ENCODE assay signal across 38 mouse cellular contexts in genomic region chr6:48591871-48592270, GRCm38 (mm10). TPM values are rescaled to one million over a fixed set of nuclear protein-coding genes. Genes with fewer than 3 reads are reported as not detected.
"Had no signal": no experiment of that assay in that cellular context is flagged by ENCODE, and none has a peak within 500 bp of the region (broad histone marks: within the 10 kb centered on the region; RNA-seq: fewer than 3 reads in every experiment).

No protein-coding gene starts in this region.

- H3K9ac ChIP-seq: forebrain, embryonic 15.5 days; forebrain, postnatal 0 days; heart, embryonic 13.5 days; heart, embryonic 15.5 days; hindbrain, embryonic 13.5 days; hindbrain, embryonic 15.5 days; kidney, embryonic 15.5 days; limb, embryonic 13.5 days had no signal

- H3K4me2 ChIP-seq: forebrain, embryonic 15.5 days; heart, embryonic 11.5 days; heart, embryonic 13.5 days; heart, embryonic 15.5 days; hindbrain, embryonic 13.5 days; hindbrain, embryonic 15.5 days; kidney, embryonic 15.5 days; limb, embryonic 13.5 days had no signal

- H3K27me3 ChIP-seq: forebrain, embryonic 15.5 days; heart, embryonic 13.5 days; heart, embryonic 15.5 days; hindbrain, embryonic 13.5 days; hindbrain, embryonic 15.5 days; kidney, embryonic 15.5 days; limb, embryonic 13.5 days had no signal

- DNase-seq: forebrain, postnatal 0 days; gastrocnemius, postnatal 14 days; gastrocnemius, postnatal 36 days; heart, adult 11 months; heart, adult 2 months; heart, postnatal 14 days; heart, postnatal 36 days; kidney, adult 11 months; layer of hippocampus, adult 9-11 months; layer of hippocampus, postnatal 36 days; left cerebral cortex, postnatal 4 days had no signal

- ATAC-seq: forebrain, embryonic 15.5 days; forebrain, postnatal 0 days; hindbrain, postnatal 0 days; intestine, embryonic 16.5 days had no signal

- H3K27ac ChIP-seq: forebrain, embryonic 15.5 days; heart, adult 2 months; heart, embryonic 13.5 days; heart, embryonic 15.5 days; hindbrain, embryonic 13.5 days; hindbrain, embryonic 15.5 days; hindbrain, postnatal 0 days; kidney, postnatal 0 days; limb, embryonic 13.5 days had no signal

- H3K4me3 ChIP-seq: forebrain, embryonic 15.5 days; heart, adult 2 months; heart, embryonic 13.5 days; heart, embryonic 15.5 days; hindbrain, embryonic 13.5 days; hindbrain, embryonic 15.5 days; kidney, embryonic 15.5 days; limb, embryonic 13.5 days had no signal

RNA-seq across cellular contexts. Expression of gene Gm44965, which starts 1.9 kb away (rescaled TPM):
- total RNA-seq: forebrain, postnatal 0 days; gastrocnemius, adult 18-20 months; heart, adult 2 months; heart, postnatal 14 days; hindbrain, postnatal 0 days; layer of hippocampus, adult 18-20 months; layer of hippocampus, postnatal 14 days; layer of hippocampus, postnatal 36 days; left cerebral cortex, adult 18-20 months; left cerebral cortex, postnatal 10 days; left cerebral cortex, postnatal 25 days; left cerebral cortex, postnatal 4 days had no signal
- polyA plus RNA-seq: forebrain, embryonic 15.5 days; forebrain, postnatal 0 days; gonadal fat pad, adult 2 months; heart, adult 2 months; heart, embryonic 11.5 days; heart, embryonic 13.5 days; heart, embryonic 15.5 days; heart, postnatal 0 days; hindbrain, embryonic 11.5 days; hindbrain, embryonic 13.5 days; intestine, embryonic 14.5 days; intestine, embryonic 16.5 days; kidney, embryonic 15.5 days; kidney, postnatal 0 days; large intestine, adult 2 months; limb, embryonic 11.5 days; limb, embryonic 13.5 days had no signal

RNA-seq across cellular contexts. Expression of gene Gm45021, which starts 2.5 kb away (rescaled TPM):
- total RNA-seq: forebrain, postnatal 0 days; gastrocnemius, adult 18-20 months; gastrocnemius, postnatal 14 days; gastrocnemius, postnatal 36 days; heart, adult 2 months; heart, postnatal 14 days; heart, postnatal 36 days; hematopoietic stem cell, adult 5-6 weeks; hindbrain, postnatal 0 days; layer of hippocampus, adult 18-20 months; layer of hippocampus, adult 8-10 months; layer of hippocampus, postnatal 14 days; layer of hippocampus, postnatal 36 days; left cerebral cortex, adult 18-20 months; left cerebral cortex, adult 8-10 months; left cerebral cortex, postnatal 10 days; left cerebral cortex, postnatal 25 days; left cerebral cortex, postnatal 4 days had no signal
- polyA plus RNA-seq: forebrain, embryonic 15.5 days; forebrain, postnatal 0 days; gonadal fat pad, adult 2 months; heart, adult 2 months; heart, embryonic 15.5 days; heart, postnatal 0 days; hindbrain, embryonic 11.5 days; hindbrain, embryonic 15.5 days; hindbrain, postnatal 0 days; intestine, embryonic 14.5 days; intestine, embryonic 16.5 days; kidney, adult 2 months; kidney, embryonic 15.5 days; large intestine, adult 2 months; limb, embryonic 11.5 days; limb, embryonic 13.5 days had no signal

RNA-seq across cellular contexts. Expression of gene Rarres2, which starts 19.3 kb away (rescaled TPM):
- total RNA-seq: hematopoietic stem cell, adult 5-6 weeks had no signal
